Mouse (Mus musculus) midbrain, embryonic 16.5 days (tissue): ENCODE data around the gene Rrp7a. TPM values are rescaled to one million over a fixed set of nuclear protein-coding genes. Genes with fewer than 3 reads are reported as not detected.

Experiments
- ATAC-seq: fragments of 200-750 bp; cut with Nextera tagmentation; 2 replicates; pipeline ENCODE4 v1.8.0; 2017; ENCODE audit warnings: moderate TSS enrichment
- H3K27ac ChIP-seq: fragments of 300-500 bp; sonication (generic); 2 replicates; pipeline ENCODE4 v1.5.1; 2014; ENCODE audit warnings: mild to moderate bottlenecking, low read length, mixed read lengths
- H3K27me3 ChIP-seq: fragments of 300-500 bp; sonication (generic); 2 replicates; pipeline ENCODE4 v1.6.1; 2014; ENCODE audit warnings: low read depth, low read length, mixed read lengths; ENCODE audit not compliant: control insufficient read depth, insufficient read depth
- H3K36me3 ChIP-seq: fragments of 300-500 bp; sonication (generic); 2 replicates; pipeline ENCODE4 v1.6.1; 2014; ENCODE audit warnings: mild to moderate bottlenecking, low read length, moderate library complexity, mixed read lengths; ENCODE audit not compliant: control insufficient read depth, insufficient read depth
- H3K4me1 ChIP-seq: fragments of 300-500 bp; sonication (generic); 2 replicates; pipeline ENCODE4 v1.6.1; 2014; ENCODE audit warnings: mild to moderate bottlenecking, low read length, mixed read lengths; ENCODE audit not compliant: control insufficient read depth, insufficient read depth
- H3K4me2 ChIP-seq: fragments of 300-500 bp; sonication (generic); 2 replicates; pipeline ENCODE4 v1.6.1; 2014; ENCODE audit warnings: mild to moderate bottlenecking, low read length, mixed read lengths
- H3K4me3 ChIP-seq: fragments of 300-500 bp; sonication (generic); 2 replicates; pipeline ENCODE4 v1.5.1; 2014; ENCODE audit warnings: low read depth, mild to moderate bottlenecking, low read length, moderate library complexity, mixed read lengths
- H3K9ac ChIP-seq: fragments of 300-500 bp; sonication (generic); 2 replicates; pipeline ENCODE4 v1.6.1; 2014; ENCODE audit warnings: low read depth, low read length, mixed read lengths
- H3K9me3 ChIP-seq: fragments of 300-500 bp; sonication (generic); replicated peaks from 2 replicates; pipeline ENCODE4 v1.6.1; 2014; ENCODE audit warnings: mild to moderate bottlenecking, low read length, mixed read lengths; ENCODE audit not compliant: control insufficient read depth, poor library complexity, severe bottlenecking
- WGBS: fragments of 180-500 bp; shearing (Covaris S2); extraction: QIAGEN DNeasy Blood & Tissue Kit; methylation state at CpG from one replicate; pipeline ENCODE4 v1.1.7; 2014; 5-methylcytosine and 5-hydroxymethylcytosine counted together
- polyA plus RNA-seq: library from polyadenylated mRNA; unstranded; fragments of >200 nt; fragmentation: Nextera tagmentation; extraction: Ambion mirVana; gene quantifications from 2 replicates; pipeline ENCODE4 v1.2.1, GENCODE M21; 2015

Gene Rrp7a
- polyA plus RNA-seq, 1 experiment from 2014 or later, result 93.0 TPM

DNA sequence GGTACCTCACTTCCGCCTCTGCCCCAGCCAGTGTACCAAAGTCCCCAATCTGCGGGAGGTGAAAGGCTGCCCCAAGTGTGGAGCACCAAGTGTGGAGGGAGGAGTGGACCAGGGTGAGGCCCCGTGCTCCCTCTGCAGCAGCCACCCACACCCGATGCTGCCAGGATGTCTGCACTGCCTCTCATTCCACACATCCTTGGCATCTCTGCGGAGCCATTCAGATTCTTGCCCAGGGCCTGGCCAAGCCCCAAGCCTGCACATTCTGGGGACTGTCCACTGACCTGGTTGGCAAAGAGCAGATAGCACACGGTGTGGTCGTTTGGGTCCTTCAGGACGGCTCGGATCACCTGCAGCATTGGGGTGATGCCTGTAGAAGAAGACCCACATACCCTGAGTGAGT is 37.2 kb upstream of the Rrp7a start:
- no peak overlapping the region for H3K9ac ChIP-seq
- no peak for ATAC-seq
- peaks cover 26% of the 10 kb centered on the region for H3K36me3 ChIP-seq
- no peaks in the 10 kb centered on the region for H3K4me1 ChIP-seq
- H3K27me3 ChIP-seq, result no peaks in the 10 kb centered on the region
- no peak overlapping the region for H3K4me2 ChIP-seq
- H3K9me3 ChIP-seq, result no peaks in the 10 kb centered on the region
- WGBS, result 93% methylated on average over 9 of the region's 9 CpGs
- H3K4me3 ChIP-seq, result no peak overlapping the region
- no peak overlapping the region for H3K27ac ChIP-seq

DNA sequence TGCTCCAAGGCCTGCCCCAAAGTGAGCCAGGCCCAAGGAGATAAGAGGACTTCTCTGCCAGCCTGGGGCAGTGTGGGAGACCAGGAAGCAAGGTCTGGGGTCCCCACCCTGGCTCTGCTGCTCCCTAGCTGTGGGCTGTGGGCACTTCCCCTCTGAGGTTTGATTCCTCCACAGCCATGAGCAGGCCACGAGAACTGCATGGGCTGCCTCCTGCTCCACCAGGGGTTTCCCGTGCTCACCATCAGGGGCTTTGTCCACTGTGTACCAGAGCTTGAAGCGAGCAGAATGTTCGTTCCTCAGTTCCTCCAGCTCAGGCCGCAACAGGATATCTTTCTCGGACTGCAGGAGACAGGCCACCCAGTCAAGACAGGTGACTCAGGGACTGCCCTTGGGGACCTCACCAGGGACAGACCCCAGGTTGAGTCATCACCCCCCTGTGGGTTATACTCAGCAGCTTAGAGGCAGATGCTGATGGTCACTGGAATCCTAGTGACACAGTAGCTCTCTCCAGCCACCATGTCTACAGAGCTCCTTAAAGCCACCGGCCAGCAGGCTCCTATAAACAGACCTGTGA is 36.1 kb upstream of the Rrp7a start:
- no peak overlapping the region for H3K4me2 ChIP-seq
- no peaks in the 10 kb centered on the region for H3K9me3 ChIP-seq
- H3K9ac ChIP-seq, result no peak overlapping the region
- 95% methylated on average over 7 of the region's 7 CpGs for WGBS
- no peak overlapping the region for H3K27ac ChIP-seq
- no peak overlapping the region for H3K4me3 ChIP-seq
- no peak for ATAC-seq
- H3K27me3 ChIP-seq, result no peaks in the 10 kb centered on the region
- H3K4me1 ChIP-seq, result no peaks in the 10 kb centered on the region
- H3K36me3 ChIP-seq, result peaks cover 27% of the 10 kb centered on the region

DNA sequence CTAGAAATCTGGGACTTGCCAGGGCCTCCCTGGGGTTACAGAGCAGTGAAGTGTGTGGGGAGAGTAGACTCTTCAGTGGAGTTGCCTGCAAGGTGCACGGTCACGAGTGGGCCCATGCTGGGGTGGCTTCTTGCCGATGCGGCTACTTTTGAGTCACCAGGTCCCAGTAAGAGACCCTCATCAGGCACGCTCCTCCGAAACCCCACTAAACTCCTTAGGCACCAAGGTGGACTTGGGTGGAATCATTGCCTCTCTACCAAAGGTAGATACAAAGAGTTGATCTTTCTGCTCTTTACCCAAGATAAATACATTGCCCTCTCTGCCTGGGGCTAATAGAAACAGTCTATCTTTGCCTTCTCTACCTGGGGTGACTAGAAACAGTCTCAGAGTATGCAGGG is 35.1 kb upstream of the Rrp7a start:
- 99% methylated on average over 6 of the region's 6 CpGs for WGBS
- H3K4me3 ChIP-seq, result no peak overlapping the region
- H3K4me2 ChIP-seq, result no peak overlapping the region
- no peak for ATAC-seq
- H3K27ac ChIP-seq, result no peak overlapping the region
- H3K9me3 ChIP-seq, result no peaks in the 10 kb centered on the region
- peaks cover 27% of the 10 kb centered on the region for H3K36me3 ChIP-seq
- no peaks in the 10 kb centered on the region for H3K4me1 ChIP-seq
- no peak overlapping the region for H3K9ac ChIP-seq
- no peaks in the 10 kb centered on the region for H3K27me3 ChIP-seq

DNA sequence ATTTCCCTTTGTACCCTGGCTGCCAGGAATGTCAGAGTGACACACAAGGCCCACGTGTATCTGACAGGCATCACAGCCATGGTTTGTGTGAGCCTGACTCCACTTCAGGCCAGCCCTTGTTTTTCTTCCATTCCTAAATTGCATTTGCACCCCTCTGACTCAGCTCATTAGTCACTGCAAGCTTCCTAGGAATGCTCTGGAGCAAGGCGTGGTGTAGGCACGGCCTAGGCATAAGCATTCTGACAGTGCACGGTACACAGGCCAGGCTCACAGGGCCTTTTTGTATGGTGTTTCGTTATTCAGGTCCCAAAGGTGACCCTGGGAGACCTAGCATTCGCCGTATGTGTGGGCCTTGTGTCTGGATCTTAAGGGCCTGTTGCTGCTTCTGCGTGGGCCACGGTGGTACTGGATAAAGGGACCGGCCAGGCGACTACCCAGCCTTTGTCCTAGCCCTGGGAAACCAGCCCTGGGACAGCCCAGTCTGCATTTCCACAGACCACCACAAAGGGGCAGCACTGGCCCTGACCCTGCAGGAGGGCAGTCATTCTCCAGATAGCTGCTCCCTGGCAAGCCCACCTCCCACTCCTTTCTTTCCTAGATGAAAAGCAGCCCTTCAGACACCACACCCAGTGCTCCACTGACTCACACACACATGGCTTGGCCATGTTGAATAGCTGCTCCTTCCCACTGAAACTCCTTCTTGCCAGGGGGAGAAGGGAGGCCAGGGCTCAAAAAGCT is 34.5 kb upstream of the Rrp7a start:
- peaks cover 27% of the 10 kb centered on the region for H3K36me3 ChIP-seq
- WGBS, result 77% methylated on average over 11 of the region's 11 CpGs
- no peak overlapping the region for H3K9ac ChIP-seq
- H3K4me2 ChIP-seq, result no peak overlapping the region
- H3K4me3 ChIP-seq, result no peak overlapping the region
- no peak overlapping the region for H3K27ac ChIP-seq
- no peak for ATAC-seq
- H3K9me3 ChIP-seq, result no peaks in the 10 kb centered on the region
- no peaks in the 10 kb centered on the region for H3K4me1 ChIP-seq
- no peaks in the 10 kb centered on the region for H3K27me3 ChIP-seq

DNA sequence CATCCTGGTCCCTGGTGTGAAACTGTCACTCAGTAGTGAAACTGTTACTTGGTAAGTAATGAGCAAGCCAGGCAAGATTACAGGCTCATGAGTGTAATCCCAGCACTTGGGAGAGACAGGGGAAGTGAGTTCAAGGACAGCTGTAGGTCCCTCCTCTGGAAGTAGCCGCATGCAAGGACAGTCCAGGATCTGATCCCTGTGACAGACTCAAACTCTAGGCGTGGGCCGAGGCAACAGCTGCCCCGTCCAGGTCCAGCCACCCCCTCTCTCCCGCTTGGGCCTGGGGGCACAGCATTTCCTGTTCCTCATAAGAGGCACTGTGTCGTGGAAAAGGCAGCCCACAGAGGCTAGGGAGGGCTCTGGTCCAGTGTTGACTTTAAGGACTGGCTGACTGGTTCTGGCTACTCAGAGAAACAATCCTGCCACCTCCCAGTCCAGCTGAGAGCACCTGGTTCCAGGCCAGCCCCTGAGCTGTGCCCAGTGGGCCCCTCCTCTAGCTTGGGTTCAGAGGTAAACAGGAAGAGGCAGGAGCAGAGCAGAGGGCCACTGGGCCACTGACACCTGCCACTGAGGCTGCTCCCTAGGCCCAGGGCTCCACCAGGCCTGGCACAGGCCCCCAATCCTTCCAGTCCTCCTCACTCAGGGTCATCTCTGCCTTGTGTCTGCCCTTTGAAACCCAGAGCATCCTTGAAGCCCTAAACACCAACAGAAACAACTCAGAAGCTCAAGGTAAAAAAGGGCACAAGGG is 33.2 kb upstream of the Rrp7a start:
- H3K9ac ChIP-seq, result no peak overlapping the region
- peaks cover 21% of the 10 kb centered on the region for H3K36me3 ChIP-seq
- no peak for ATAC-seq
- H3K9me3 ChIP-seq, result no peaks in the 10 kb centered on the region
- no peaks in the 10 kb centered on the region for H3K27me3 ChIP-seq
- H3K27ac ChIP-seq, result no peak overlapping the region
- H3K4me3 ChIP-seq, result no peak overlapping the region
- no peak overlapping the region for H3K4me2 ChIP-seq
- 75% methylated on average over 6 of the region's 6 CpGs for WGBS
- no peaks in the 10 kb centered on the region for H3K4me1 ChIP-seq

DNA sequence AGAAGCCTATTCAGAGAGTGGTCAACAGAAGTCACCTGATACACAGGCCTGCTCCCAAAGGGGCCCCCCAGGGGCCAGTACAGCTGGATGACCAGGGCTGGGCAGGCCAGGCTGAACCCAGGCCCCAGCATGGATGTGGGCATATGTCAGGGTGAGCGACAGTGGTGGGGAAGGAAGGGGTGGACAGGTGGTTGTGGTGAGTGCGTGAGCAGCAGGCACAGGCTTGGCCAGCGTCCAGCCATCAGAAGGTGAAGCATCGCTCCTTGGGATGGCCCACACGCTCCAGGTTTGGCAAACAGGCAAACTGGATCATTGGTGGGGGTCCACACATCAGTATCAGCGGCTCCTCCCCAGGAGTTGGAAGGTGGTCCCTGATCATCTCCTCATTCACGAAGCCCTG is 31.7 kb upstream of the Rrp7a start:
- ATAC-seq, result no peak

DNA sequence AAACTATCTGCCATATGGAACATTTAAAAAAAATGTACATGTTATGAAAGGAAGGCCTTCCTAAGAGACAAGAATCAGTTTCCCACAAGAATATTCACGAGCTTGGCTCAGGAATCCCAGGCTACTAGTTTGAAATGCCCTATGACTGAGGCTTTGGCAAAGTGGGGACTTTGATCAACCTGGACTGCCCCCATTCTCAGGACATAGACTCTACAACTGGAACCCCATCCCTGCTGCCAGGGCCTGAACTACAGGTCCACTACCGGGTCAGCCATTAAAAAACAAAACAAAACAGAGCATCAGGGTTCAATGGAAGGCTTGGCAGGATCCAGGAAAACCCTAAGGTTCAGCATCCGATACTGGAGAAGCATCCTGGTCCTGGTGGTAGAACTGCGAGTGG is 28.1 kb upstream of the Rrp7a start:
- 85% methylated on average over 4 of the region's 4 CpGs for WGBS
- Histone ChIP-seq H3K9ac (no peak overlapping the region), H3K27ac (no peak overlapping the region), H3K4me2 (no peak overlapping the region), H3K9me3 (no peaks in the 10 kb centered on the region), H3K4me3 (no peak overlapping the region), H3K4me1 (peaks cover 10% of the 10 kb centered on the region), H3K36me3 (0 out of 2 replicates have a peak, but pooled peaks cover 5% of the 10 kb centered on the region), H3K27me3 (no peaks in the 10 kb centered on the region)
- no peak for ATAC-seq

More for the DNA sequence above, 31.7 kb upstream of the Rrp7a start:
- Histone ChIP-seq H3K27ac (no peak overlapping the region), H3K9ac (no peak overlapping the region), H3K4me1 (peaks cover 3% of the 10 kb centered on the region; the same call in 1 of the 2 replicates), H3K36me3 (peaks cover 16% of the 10 kb centered on the region), H3K9me3 (no peaks in the 10 kb centered on the region), H3K4me3 (no peak overlapping the region), H3K27me3 (no peaks in the 10 kb centered on the region), H3K4me2 (no peak overlapping the region)
- WGBS, result 96% methylated on average over 7 of the region's 7 CpGs

DNA sequence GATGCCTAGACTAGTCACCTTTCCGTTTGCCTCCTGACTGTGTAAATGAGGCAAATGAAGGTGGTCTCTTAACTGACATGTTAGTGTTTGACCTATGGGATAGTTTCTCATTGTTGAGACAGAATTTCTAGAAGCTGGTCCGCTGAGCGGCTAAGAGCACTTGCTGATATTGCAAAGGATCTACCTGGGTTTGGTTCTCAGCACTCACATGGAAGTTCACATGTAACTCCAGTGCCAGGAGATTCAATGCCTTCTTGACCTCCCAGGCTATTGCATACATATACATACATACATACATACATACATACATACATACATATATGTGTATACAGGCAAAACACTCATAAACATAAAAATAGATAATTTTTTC is 27.5 kb upstream of the Rrp7a start:
- Histone ChIP-seq H3K36me3 (0 out of 2 replicates have a peak, but pooled peaks cover 5% of the 10 kb centered on the region), H3K27me3 (no peaks in the 10 kb centered on the region), H3K4me1 (peaks cover 10% of the 10 kb centered on the region), H3K4me2 (peak overlapping the region; percentile 60), H3K27ac (peak overlapping the region; percentile 99), H3K9me3 (no peaks in the 10 kb centered on the region), H3K4me3 (peak overlapping the region; percentile 84; the same call in 1 of the 2 replicates), H3K9ac (peak overlapping the region; percentile 95; the same call in 1 of the 2 replicates)
- ATAC-seq, result no peak
- WGBS, result 22% methylated on average over 3 of the region's 3 CpGs
